Mouse (Mus musculus) gastrocnemius, postnatal 25 days (tissue): ENCODE data around the gene Yjefn3. TPM values are rescaled to one million over a fixed set of nuclear protein-coding genes. Genes with fewer than 3 reads are reported as not detected.

Experiments
- DNase-seq: peaks from one replicate; pipeline ENCODE4 v3.0.0; 2022
- total RNA-seq, 2 experiments: library from RNA; stranded (reverse); gene quantifications; 1 replicate in 1 of 2; 2 replicates in 1 of 2; pipeline ENCODE4 v1.2.3; 2021

Yjefn3 gene
- total RNA-seq, 2 experiments from 2014 or later: 5.6 to 6.9 TPM

- no peak for DNase-seq
These were observed 22.8 kb downstream of the Yjefn3 start for GRCm38 (mm10) chr8:69879678-69880077.

GRCm38 (mm10) chr8:69877992-69878391 is 24.5 kb downstream of the Yjefn3 start:
- peak; percentile 62 for DNase-seq

- DNase-seq: no peak
These were observed 25.1 kb downstream of the Yjefn3 start for GRCm38 (mm10) chr8:69877396-69877795.

- peak; percentile 61 for DNase-seq
These were observed 25.5 kb downstream of the Yjefn3 start for GRCm38 (mm10) chr8:69876967-69877366.

- no peak for DNase-seq
These were observed 26.4 kb downstream of the Yjefn3 start for GRCm38 (mm10) chr8:69876097-69876496.

GRCm38 (mm10) chr8:69874654-69875053 is 27.9 kb downstream of the Yjefn3 start:
- DNase-seq: peak; percentile 83

GRCm38 (mm10) chr8:69874155-69874554 is 28.4 kb downstream of the Yjefn3 start:
- DNase-seq: no peak

- DNase-seq: no peak
These were observed 31.6 kb downstream of the Yjefn3 start for GRCm38 (mm10) chr8:69870907-69871306.

GRCm38 (mm10) chr8:69870003-69870765 is 32.3 kb downstream of the Yjefn3 start:
- no peak for DNase-seq

GRCm38 (mm10) chr8:69867696-69868326 is 34.7 kb downstream of the Yjefn3 start:
- DNase-seq: no peak

- DNase-seq: no peak
These were observed 38.3 kb downstream of the Yjefn3 start for GRCm38 (mm10) chr8:69864180-69864579.

GRCm38 (mm10) chr8:69863387-69864020 is 39.0 kb downstream of the Yjefn3 start:
- no peak for DNase-seq

- no peak for DNase-seq
These were observed 41.3 kb downstream of the Yjefn3 start for GRCm38 (mm10) chr8:69861251-69861650.

GRCm38 (mm10) chr8:69860807-69861206 is 41.7 kb downstream of the Yjefn3 start:
- DNase-seq: no peak

GRCm38 (mm10) chr8:69853869-69854268 is 48.6 kb downstream of the Yjefn3 start:
- no peak for DNase-seq

- no peak for DNase-seq
These were observed 51.5 kb downstream of the Yjefn3 start for GRCm38 (mm10) chr8:69850926-69851506.

GRCm38 (mm10) chr8:69849899-69850298 is 52.6 kb downstream of the Yjefn3 start:
- DNase-seq: no peak

GRCm38 (mm10) chr8:69848951-69849350 is 53.6 kb downstream of the Yjefn3 start:
- no peak for DNase-seq

GRCm38 (mm10) chr8:69847167-69848065 is 55.1 kb downstream of the Yjefn3 start:
- no peak for DNase-seq
